Comparison of ENCODE assay signal across 22 mouse cellular contexts in the genomic region with DNA sequence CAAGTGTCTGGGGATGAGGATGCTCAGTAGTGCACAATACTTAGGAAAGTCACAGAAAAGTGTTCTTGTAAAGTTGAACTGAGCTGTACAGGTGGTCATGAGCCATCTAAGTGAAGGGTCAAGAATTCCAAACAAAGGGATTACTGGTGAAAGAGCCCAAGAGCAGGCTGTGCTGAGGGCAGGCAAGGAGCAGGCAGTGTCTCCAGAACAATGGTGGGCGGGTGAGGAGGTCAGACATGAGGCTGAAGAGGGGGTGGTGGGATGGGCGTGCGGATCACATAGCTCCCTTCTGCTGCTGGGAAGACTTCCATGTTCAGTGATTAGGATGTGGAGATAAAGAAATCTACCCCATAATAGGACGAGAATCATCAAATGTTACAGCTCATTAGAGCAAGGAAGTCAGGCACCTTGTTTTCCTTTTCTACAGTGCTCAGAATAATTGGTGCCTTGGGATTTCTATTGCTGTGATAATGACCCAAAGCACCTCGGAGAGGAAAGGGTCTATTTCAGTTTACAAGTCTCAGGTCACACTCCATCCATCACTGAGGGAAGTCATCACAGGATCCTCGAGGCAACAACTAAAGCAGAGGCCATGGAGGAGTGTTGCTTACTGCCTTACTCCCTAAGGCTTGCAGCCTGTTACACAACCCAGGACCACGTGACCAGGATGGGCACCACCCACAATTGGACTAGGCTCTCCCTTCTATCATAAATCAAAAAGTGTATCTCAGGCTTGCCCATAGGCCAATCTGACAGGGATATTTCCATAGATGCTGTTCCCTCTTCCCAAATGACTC.
DNase-seq lines count a peak whose midpoint lies in the region; ATAC-seq and TF ChIP-seq lines count a peak whose summit lies in the region.
"Had no signal": no experiment of that assay in that cellular context is flagged by ENCODE, and none has a peak within 500 bp of the region (broad histone marks: within the 10 kb centered on the region; RNA-seq: fewer than 3 reads in every experiment).

No protein-coding gene starts in this region.

- no peaks in the 10 kb centered on the region for H3K79me2 ChIP-seq in heart, adult 2 months (replicated peaks; ENCODE audit: control insufficient read depth, insufficient read depth, low read length)

- WGBS in heart, adult 2 months: 45% methylated on average over 7 of the region's 7 CpGs
- 19% methylated on average over 7 of the region's 7 CpGs for WGBS in kidney, embryonic 15.5 days

- no peak overlapping the region for H3K27ac ChIP-seq in heart, adult 2 months
- H3K27ac ChIP-seq in kidney, embryonic 15.5 days: peak overlapping the region; percentile 59
- H3K27ac ChIP-seq in ES-Bruce4 (ENCODE audit: insufficient read depth, low read length): no peak overlapping the region
- H3K27ac ChIP-seq: embryonic facial prominence, embryonic 13.5 days; forebrain, embryonic 13.5 days; heart, embryonic 13.5 days; hindbrain, embryonic 15.5 days had no signal

- no peaks in the 10 kb centered on the region for H3K9me3 ChIP-seq in kidney, embryonic 15.5 days (replicated peaks)
- H3K9me3 ChIP-seq in ES-Bruce4 (replicated peaks; ENCODE audit: control insufficient read depth, insufficient read depth, low read length, poor library complexity, severe bottlenecking): no peaks in the 10 kb centered on the region
- H3K9me3 ChIP-seq: embryonic facial prominence, embryonic 13.5 days; forebrain, embryonic 13.5 days; heart, embryonic 13.5 days; hindbrain, embryonic 15.5 days had no signal

- peak; percentile 70 for DNase-seq in heart, adult 11 months
- DNase-seq in heart, adult 2 months: no peak
- DNase-seq in kidney, adult 9 months: no peak
- DNase-seq in ZHBTc4 (ENCODE audit: low read depth, low spot score): peak; percentile 33
- DNase-seq in cerebellum, adult 9-10 months: no peak
- DNase-seq: adrenal gland, adult 2 months; adrenal gland, postnatal 36 days; cerebellum, adult 2 months; cerebellum, postnatal 25 days; forebrain, postnatal 0 days; gastrocnemius, postnatal 14 days; heart, postnatal 36 days; kidney, postnatal 10 days had no signal

- no peaks in the 10 kb centered on the region for H3K36me3 ChIP-seq in heart, adult 2 months (ENCODE audit: control insufficient read depth, insufficient read depth, low read length)
- H3K36me3 ChIP-seq in kidney, embryonic 15.5 days: no peaks in the 10 kb centered on the region
- H3K36me3 ChIP-seq in ES-Bruce4 (ENCODE audit: control insufficient read depth, insufficient read depth, low read length, poor library complexity, severe bottlenecking): no peaks in the 10 kb centered on the region
- H3K36me3 ChIP-seq: embryonic facial prominence, embryonic 13.5 days; heart, embryonic 13.5 days; hindbrain, embryonic 15.5 days had no signal

- no peak for TF ChIP-seq EP300 in heart, adult 2 months (IDR thresholded peaks at IDR 0.05; ENCODE audit: insufficient read depth, low read depth, low read length)
- peak; percentile 73; the same call in 1 of the 2 replicates for TF ChIP-seq EP300 in ES-Bruce4 (IDR thresholded peaks at IDR 0.05; ENCODE audit: insufficient read depth, low read depth, low read length)

- no peaks in the 10 kb centered on the region; the same call in 1 of the 2 replicates for H3K27me3 ChIP-seq in heart, adult 2 months (ENCODE audit: control insufficient read depth, insufficient read depth, low read length)
- no peaks in the 10 kb centered on the region for H3K27me3 ChIP-seq in kidney, embryonic 15.5 days
- H3K27me3 ChIP-seq in ES-Bruce4 (ENCODE audit: control insufficient read depth, insufficient read depth, low read length, poor library complexity, severe bottlenecking): no peaks in the 10 kb centered on the region
- H3K27me3 ChIP-seq: CH12.LX; embryonic facial prominence, embryonic 13.5 days; forebrain, embryonic 13.5 days; heart, embryonic 13.5 days; hindbrain, embryonic 15.5 days had no signal

- intact Hi-C loops in heart, adult 2 months (cut with DNase I): no loop called here

- TF ChIP-seq POLR2A in heart, adult 2 months (IDR thresholded peaks at IDR 0.05; ENCODE audit: insufficient read depth, low read depth, low read length): no peak
- TF ChIP-seq POLR2A in ES-Bruce4 (IDR thresholded peaks at IDR 0.05; ENCODE audit: insufficient read depth, low read length): no peak

- no peak overlapping the region for H3K4me3 ChIP-seq in heart, adult 2 months
- no peak overlapping the region for H3K4me3 ChIP-seq in kidney, embryonic 15.5 days (replicated peaks)
- no peak overlapping the region for H3K4me3 ChIP-seq in ES-Bruce4 (ENCODE audit: low read depth, low read length)
- H3K4me3 ChIP-seq: embryonic facial prominence, embryonic 13.5 days; forebrain, embryonic 13.5 days; heart, embryonic 13.5 days; hindbrain, embryonic 15.5 days had no signal

- H3K4me1 ChIP-seq in heart, adult 2 months (ENCODE audit: control insufficient read depth, insufficient read depth, low read length): no peaks in the 10 kb centered on the region
- H3K4me1 ChIP-seq in kidney, embryonic 15.5 days: peaks cover 24% of the 10 kb centered on the region
- peaks cover under 1% of the 10 kb centered on the region for H3K4me1 ChIP-seq in ES-Bruce4 (ENCODE audit: control insufficient read depth, insufficient read depth, low read length)
- H3K4me1 ChIP-seq: embryonic facial prominence, embryonic 13.5 days; forebrain, embryonic 13.5 days; heart, embryonic 13.5 days; hindbrain, embryonic 15.5 days had no signal

- TF ChIP-seq CTCF in heart, adult 2 months (IDR thresholded peaks at IDR 0.05): no peak
- no peak for TF ChIP-seq CTCF in ES-Bruce4 (IDR thresholded peaks at IDR 0.05; ENCODE audit: low read depth, low read length)

- no peak overlapping the region for H3K4me2 ChIP-seq in kidney, embryonic 15.5 days
- H3K4me2 ChIP-seq: embryonic facial prominence, embryonic 13.5 days; forebrain, embryonic 13.5 days; heart, embryonic 13.5 days; hindbrain, embryonic 15.5 days had no signal

- no peak overlapping the region for H3K9ac ChIP-seq in heart, adult 2 months (ENCODE audit: low read depth, low read length)
- H3K9ac ChIP-seq in kidney, embryonic 15.5 days: no peak overlapping the region
- H3K9ac ChIP-seq in ES-Bruce4 (ENCODE audit: low read depth, poor library complexity, severe bottlenecking): no peak overlapping the region
- H3K9ac ChIP-seq: embryonic facial prominence, embryonic 13.5 days; forebrain, embryonic 13.5 days; forebrain, postnatal 0 days; heart, embryonic 13.5 days; hindbrain, embryonic 15.5 days had no signal

- ATAC-seq in kidney, embryonic 15.5 days (replicated peaks; ENCODE audit: low FRiP score): peak; percentile 77
- ATAC-seq: activated CD4-positive, CD25-positive, alpha-beta regulatory T cell, adult 4 months; forebrain, embryonic 13.5 days; forebrain, postnatal 0 days; intestine, embryonic 16.5 days had no signal

Comparison
In these comparisons a context has a peak if more than half of its experiments do, and no peak if none do; other contexts are left out.
1. DNase-seq: peak in heart, adult 11 months (single experiment) and ZHBTc4 (single experiment); none in heart, adult 2 months (0 of 2), kidney, adult 9 months (single experiment) and cerebellum, adult 9-10 months (single experiment).